Mouse (Mus musculus) liver, embryonic 11.5 days (tissue): Measurements from ENCODE around the gene Rnasel. TPM values are rescaled to one million over a fixed set of nuclear protein-coding genes. Genes with fewer than 3 reads are reported as not detected.

Experiments
- ATAC-seq: fragments of 200-750 bp; cut with Nextera tagmentation; replicated peaks from 2 replicates; pipeline ENCODE4 v1.8.0; 2017; ENCODE audit warnings: moderate number of reproducible peaks, mild to moderate bottlenecking, moderate TSS enrichment, moderate library complexity; ENCODE audit not compliant: low FRiP score
- DNase-seq: peaks from one replicate; pipeline ENCODE4 v3.0.0-alpha.2; 2017; ENCODE audit warnings: low spot score
- H3K27ac ChIP-seq: fragments of 300-500 bp; sonication (generic); 2 replicates; pipeline ENCODE4 v1.5.1; 2014; ENCODE audit warnings: mild to moderate bottlenecking, low read depth, low read length, control low read depth
- H3K27me3 ChIP-seq: fragments of 300-500 bp; sonication (generic); replicated peaks from 2 replicates; pipeline ENCODE4 v1.6.1; 2014; ENCODE audit warnings: low read length, mixed read lengths; ENCODE audit not compliant: control insufficient read depth, insufficient read depth
- H3K36me3 ChIP-seq: fragments of 300-500 bp; sonication (generic); 2 replicates; pipeline ENCODE4 v1.6.1; 2014; ENCODE audit warnings: mild to moderate bottlenecking, low read length, moderate library complexity, mixed read lengths; ENCODE audit not compliant: control insufficient read depth, insufficient read depth
- H3K4me1 ChIP-seq: fragments of 300-500 bp; sonication (generic); replicated peaks from 2 replicates; pipeline ENCODE4 v1.6.1; 2014; ENCODE audit warnings: low read length, mixed read lengths; ENCODE audit not compliant: control insufficient read depth, insufficient read depth
- H3K4me2 ChIP-seq: fragments of 300-500 bp; sonication (generic); 2 replicates; pipeline ENCODE4 v1.6.1; 2014; ENCODE audit warnings: mild to moderate bottlenecking, control low read depth, moderate library complexity
- H3K4me3 ChIP-seq: fragments of 300-500 bp; sonication (generic); 2 replicates; pipeline ENCODE4 v1.5.1; 2014; ENCODE audit warnings: low read depth, low read length, control low read depth
- H3K9ac ChIP-seq: fragments of 300-500 bp; sonication (generic); 2 replicates; pipeline ENCODE4 v1.6.1; 2014; ENCODE audit warnings: low read depth, low read length, control low read depth
- H3K9me3 ChIP-seq: fragments of 300-500 bp; sonication (generic); 2 replicates; pipeline ENCODE4 v1.6.1; 2016; ENCODE audit warnings: low read length, inconsistent platforms, mixed read lengths; ENCODE audit not compliant: control insufficient read depth
- WGBS: fragments of 180-500 bp; shearing (Covaris S2); extraction: QIAGEN DNeasy Blood & Tissue Kit; methylation state at CpG from one replicate; pipeline ENCODE4 v1.1.7; 2014; 5-methylcytosine and 5-hydroxymethylcytosine counted together
- polyA plus RNA-seq: library from polyadenylated mRNA; unstranded; fragments of >200 nt; fragmentation: Nextera tagmentation; extraction: Ambion mirVana; gene quantifications from 2 replicates; pipeline ENCODE4 v1.2.1, GENCODE M21; 2014

Gene Rnasel
- polyA plus RNA-seq, 1 experiment from 2014 or later: 7.2 TPM

DNA sequence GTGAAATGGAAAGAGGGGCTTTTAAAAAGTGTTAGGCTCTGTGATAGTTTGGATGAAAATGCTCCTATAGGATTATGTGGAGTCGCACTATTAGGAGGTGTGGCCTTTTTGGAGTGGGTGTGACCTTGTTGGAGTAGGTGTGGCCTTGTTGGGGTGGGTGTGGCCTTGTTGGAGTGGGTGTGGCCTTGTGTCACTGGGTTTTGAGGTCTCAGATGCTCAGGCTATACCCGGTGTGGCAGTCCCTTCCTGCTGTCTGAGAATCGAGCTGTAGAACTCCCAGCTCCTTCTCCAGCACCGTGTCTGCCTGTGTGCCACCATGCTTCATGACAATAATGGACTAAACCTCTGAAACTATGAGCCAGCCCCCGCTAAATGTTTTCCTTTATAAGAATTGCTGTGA, 40.6 kb upstream of the Rnasel start:
- Histone ChIP-seq H3K27ac (no peak overlapping the region), H3K4me1 (peaks cover 5% of the 10 kb centered on the region), H3K9ac (no peak overlapping the region), H3K4me3 (no peak overlapping the region), H3K36me3 (no peaks in the 10 kb centered on the region), H3K27me3 (peaks cover 3% of the 10 kb centered on the region; the same call in 1 of the 2 replicates), H3K4me2 (no peak overlapping the region), H3K9me3 (no peaks in the 10 kb centered on the region)
- DNase-seq (no peak), ATAC-seq (no peak)
- WGBS: 68% methylated on average over 5 of the region's 5 CpGs

DNA sequence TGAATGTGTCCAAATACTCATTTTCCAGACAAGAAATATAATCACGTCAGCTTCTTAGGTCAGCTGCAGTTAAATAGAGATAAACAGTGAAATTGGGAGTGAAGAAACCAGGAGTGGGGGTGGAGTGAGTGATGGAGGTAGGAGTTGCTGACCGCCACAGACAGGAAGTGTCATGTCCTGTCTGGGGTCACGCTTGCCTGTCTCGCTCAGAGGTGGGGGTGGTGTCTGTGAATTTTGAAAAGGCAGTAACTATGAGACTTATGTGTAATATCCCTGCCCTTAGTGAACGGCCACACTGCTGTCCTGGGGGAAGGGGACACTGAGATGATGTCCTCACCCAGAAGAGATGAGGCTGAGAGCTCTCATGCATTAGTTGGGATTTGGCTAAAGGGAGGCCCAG, 39.8 kb upstream of the Rnasel start:
- no peak overlapping the region for H3K4me2 ChIP-seq
- no peak overlapping the region for H3K27ac ChIP-seq
- peaks cover 5% of the 10 kb centered on the region for H3K4me1 ChIP-seq
- no peaks in the 10 kb centered on the region for H3K27me3 ChIP-seq
- no peaks in the 10 kb centered on the region for H3K9me3 ChIP-seq
- ATAC-seq (no peak), DNase-seq (no peak)
- 27% methylated on average over 5 of the region's 5 CpGs for WGBS
- H3K9ac ChIP-seq: no peak overlapping the region
- H3K4me3 ChIP-seq: no peak overlapping the region
- H3K36me3 ChIP-seq: no peaks in the 10 kb centered on the region

DNA sequence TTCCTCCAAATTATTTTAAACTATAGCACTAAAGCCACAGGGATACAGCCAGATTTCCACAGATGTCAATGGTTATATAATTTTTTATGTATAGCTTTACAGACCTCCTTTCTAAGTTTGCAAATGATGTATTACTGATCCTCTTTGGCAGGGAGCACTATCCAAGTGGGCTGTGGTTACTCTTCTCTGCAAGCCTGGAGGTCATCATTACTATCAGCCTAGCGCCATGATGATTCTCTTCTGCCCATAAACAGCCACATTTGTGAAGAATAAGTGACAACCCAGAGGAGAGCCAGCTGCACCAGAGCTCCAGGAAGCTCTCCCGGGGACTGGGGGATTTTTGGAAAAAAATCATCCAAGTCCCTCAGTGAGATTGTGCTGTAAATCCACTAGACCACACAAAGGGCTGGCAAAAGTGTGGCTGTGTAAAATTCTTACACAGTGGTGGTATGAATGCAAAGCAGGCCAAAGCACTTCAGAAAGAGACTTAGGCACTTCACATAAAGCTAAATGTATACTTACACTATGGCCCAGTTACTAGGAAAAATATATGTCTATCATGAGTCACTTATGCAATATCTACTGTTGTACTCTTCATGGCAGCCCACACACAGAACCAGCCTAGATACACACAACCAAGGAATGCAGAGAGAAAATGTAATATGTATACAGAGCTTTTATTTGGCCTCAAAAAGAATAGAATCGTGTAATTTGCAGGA, 37.5 kb upstream of the Rnasel start:
- H3K4me2 ChIP-seq: no peak overlapping the region
- peaks cover 5% of the 10 kb centered on the region for H3K4me1 ChIP-seq
- H3K9me3 ChIP-seq: no peaks in the 10 kb centered on the region
- DNase-seq: no peak
- H3K36me3 ChIP-seq: no peaks in the 10 kb centered on the region
- no peak overlapping the region for H3K4me3 ChIP-seq
- no peaks in the 10 kb centered on the region for H3K27me3 ChIP-seq
- no peak for ATAC-seq
- no peak overlapping the region for H3K27ac ChIP-seq
- 61% methylated on average over 3 of the region's 3 CpGs for WGBS
- H3K9ac ChIP-seq: no peak overlapping the region

DNA sequence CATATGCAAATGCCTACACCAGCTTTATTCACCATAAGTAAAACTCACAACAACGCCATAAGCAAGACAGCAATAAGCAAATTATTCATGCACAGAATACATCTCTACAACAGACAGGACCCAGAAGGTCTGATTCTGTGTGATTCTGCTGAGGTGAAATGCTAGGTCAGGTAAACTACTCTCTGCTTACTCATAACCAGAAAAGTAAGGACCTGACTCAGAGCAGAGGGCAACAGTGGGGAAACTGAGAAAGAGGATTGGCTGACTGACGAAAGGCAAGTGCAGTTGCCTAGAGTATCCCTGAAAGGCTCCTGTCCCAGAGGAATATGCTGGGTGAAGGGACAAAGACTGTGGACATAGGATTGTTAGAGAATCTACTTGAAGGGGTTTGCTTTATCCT, 36.6 kb upstream of the Rnasel start:
- no peak overlapping the region for H3K4me3 ChIP-seq
- no peaks in the 10 kb centered on the region for H3K36me3 ChIP-seq
- no peak overlapping the region for H3K4me2 ChIP-seq
- no peaks in the 10 kb centered on the region for H3K9me3 ChIP-seq
- no peak overlapping the region for H3K27ac ChIP-seq
- WGBS: 87% methylated on average over 2 of the region's 2 CpGs
- no peaks in the 10 kb centered on the region for H3K27me3 ChIP-seq
- H3K9ac ChIP-seq: no peak overlapping the region
- DNase-seq (no peak), ATAC-seq (no peak)
- peaks cover 5% of the 10 kb centered on the region for H3K4me1 ChIP-seq

DNA sequence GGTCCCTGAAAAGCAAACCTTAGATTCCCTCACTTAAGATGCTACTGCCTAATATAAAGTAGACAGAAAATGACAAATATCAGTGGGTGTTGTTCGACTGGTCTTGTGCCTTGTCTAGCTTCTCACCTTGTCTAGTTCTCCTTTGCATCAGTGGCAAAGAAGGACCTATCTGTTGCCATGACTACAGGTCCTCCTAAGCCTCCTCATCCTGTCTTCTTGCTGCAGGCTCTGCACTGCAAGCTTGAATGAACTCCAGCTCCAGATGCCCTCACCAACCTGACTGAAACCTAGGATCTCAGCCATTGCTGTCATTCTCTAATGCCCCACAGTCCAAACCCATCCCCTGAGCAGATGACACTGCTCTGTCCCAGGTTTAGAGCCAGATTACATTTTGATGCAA, 31.2 kb upstream of the Rnasel start:
- Histone ChIP-seq H3K4me2 (no peak overlapping the region), H3K36me3 (no peaks in the 10 kb centered on the region), H3K4me3 (no peak overlapping the region), H3K4me1 (no peaks in the 10 kb centered on the region), H3K27ac (no peak overlapping the region), H3K9me3 (no peaks in the 10 kb centered on the region), H3K27me3 (no peaks in the 10 kb centered on the region), H3K9ac (no peak overlapping the region)
- 77% methylated on average over 1 of the region's 1 CpGs for WGBS
- ATAC-seq: no peak
- no peak for DNase-seq

DNA sequence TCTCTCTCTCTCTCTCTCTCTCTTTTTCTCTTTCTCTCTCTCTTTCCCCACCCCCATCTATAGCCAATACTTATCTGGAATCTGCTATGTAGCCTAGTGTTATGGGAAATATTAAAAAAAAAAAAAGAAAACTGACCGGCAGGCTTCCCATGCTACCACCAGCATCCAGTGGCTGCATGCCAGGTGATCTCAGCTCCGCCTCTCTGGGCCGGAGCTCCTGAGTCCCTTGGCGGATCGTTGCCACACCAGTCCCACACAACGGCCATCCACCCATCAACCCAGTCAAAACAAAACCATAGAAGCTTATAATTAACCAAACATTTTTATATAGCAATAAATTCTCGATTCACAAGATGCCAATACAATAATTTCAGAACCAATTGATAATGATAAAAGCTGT, 28.3 kb upstream of the Rnasel start:
- Histone ChIP-seq H3K4me3 (no peak overlapping the region), H3K4me2 (no peak overlapping the region), H3K27me3 (no peaks in the 10 kb centered on the region), H3K36me3 (no peaks in the 10 kb centered on the region), H3K4me1 (no peaks in the 10 kb centered on the region), H3K27ac (no peak overlapping the region), H3K9ac (no peak overlapping the region), H3K9me3 (no peaks in the 10 kb centered on the region)
- WGBS: 80% methylated on average over 7 of the region's 7 CpGs
- ATAC-seq: no peak
- DNase-seq: no peak

DNA sequence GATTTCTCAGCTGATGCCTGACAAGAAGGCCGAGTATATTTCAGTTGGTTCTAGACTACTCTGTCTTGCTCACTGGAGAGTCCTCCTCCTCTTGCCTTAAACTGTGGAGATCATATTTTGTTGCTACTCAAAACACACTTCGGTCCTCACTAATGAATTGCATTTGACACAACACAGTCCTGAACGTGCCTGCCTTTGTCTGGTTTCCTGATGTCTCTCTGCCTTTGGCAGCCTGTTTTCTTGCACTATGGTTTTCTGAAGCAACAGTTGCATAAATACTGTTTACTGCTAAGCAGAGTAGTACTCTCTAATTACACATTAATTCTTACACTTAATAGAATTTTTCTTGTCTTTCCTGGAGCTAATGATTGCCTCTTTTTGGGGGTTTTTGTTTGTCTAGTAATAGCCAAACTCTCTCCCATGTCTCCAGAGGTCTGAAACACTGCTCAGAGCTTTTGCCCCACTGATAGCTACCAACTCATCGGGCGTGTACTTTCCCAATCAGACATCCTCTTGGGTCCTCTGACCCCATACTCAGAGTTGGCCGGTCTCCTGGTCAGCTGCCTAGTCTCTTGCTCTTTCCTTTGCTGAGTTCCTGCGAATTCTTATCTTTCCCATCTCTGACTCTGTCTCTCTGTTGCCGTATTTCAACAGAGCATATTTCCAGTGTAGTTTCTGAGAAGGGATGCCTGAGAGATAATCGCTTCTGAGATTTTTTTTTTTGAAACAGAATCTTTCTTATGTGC, 27.5 kb upstream of the Rnasel start:
- Histone ChIP-seq H3K9me3 (no peaks in the 10 kb centered on the region), H3K27me3 (no peaks in the 10 kb centered on the region), H3K36me3 (no peaks in the 10 kb centered on the region), H3K9ac (no peak overlapping the region), H3K4me3 (no peak overlapping the region), H3K4me1 (no peaks in the 10 kb centered on the region), H3K27ac (no peak overlapping the region), H3K4me2 (no peak overlapping the region)
- WGBS: 73% methylated on average over 9 of the region's 9 CpGs
- no peak for ATAC-seq
- DNase-seq: no peak

DNA sequence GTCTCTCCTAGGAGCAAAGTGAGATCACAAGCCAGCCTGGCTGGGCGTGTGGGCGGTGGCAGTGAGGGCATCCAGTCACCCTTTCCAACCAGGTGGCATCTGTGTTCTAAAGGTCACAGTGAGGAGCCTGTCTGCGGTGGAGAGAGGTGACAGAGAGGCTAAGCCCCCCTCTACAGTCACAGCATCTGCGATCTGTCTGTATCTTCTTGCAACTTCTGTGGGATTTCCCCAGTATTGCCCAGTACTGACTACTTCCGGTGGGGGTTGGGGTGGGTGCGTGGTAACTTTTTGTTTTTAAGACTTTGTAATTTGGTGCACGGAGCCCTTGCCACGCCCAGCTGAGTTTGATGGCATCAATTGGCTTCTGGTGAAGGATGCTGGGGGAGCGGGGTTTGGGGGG, 25.8 kb upstream of the Rnasel start:
- Histone ChIP-seq H3K27me3 (no peaks in the 10 kb centered on the region), H3K4me1 (no peaks in the 10 kb centered on the region), H3K27ac (no peak overlapping the region), H3K9ac (no peak overlapping the region), H3K36me3 (no peaks in the 10 kb centered on the region), H3K4me3 (no peak overlapping the region), H3K9me3 (no peaks in the 10 kb centered on the region), H3K4me2 (no peak overlapping the region)
- 75% methylated on average over 9 of the region's 9 CpGs for WGBS
- DNase-seq (no peak), ATAC-seq (no peak)

DNA sequence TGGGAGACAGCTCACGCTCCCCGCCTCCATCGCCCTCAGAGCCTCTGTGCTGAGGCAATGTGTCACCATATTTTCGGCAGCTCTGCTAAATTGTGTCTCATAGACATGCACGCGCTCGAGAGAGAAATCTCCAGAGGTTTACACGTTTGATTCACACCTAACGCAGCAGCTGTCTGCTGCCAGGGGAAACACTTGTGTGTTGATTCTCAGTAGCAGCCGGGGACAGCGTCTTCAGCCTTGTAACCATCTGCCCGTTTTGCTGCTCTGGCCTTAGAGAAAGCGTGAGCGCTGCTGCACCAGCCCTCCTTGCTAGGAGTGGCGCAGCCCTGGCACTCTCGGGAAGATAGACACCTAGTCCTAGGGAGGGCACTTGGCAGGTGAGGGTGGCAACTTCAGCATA, 22.6 kb upstream of the Rnasel start:
- H3K9me3 ChIP-seq: no peaks in the 10 kb centered on the region
- H3K27ac ChIP-seq: no peak overlapping the region
- no peak overlapping the region for H3K4me3 ChIP-seq
- WGBS: 80% methylated on average over 16 of the region's 16 CpGs
- H3K9ac ChIP-seq: no peak overlapping the region
- no peak for DNase-seq
- no peaks in the 10 kb centered on the region for H3K4me1 ChIP-seq
- no peaks in the 10 kb centered on the region for H3K27me3 ChIP-seq
- ATAC-seq: no peak
- no peak overlapping the region for H3K4me2 ChIP-seq
- H3K36me3 ChIP-seq: no peaks in the 10 kb centered on the region
